Mouse (Mus musculus) heart, postnatal 0 days (tissue): ENCODE results near the gene Acer1. TPM values are rescaled to one million over a fixed set of nuclear protein-coding genes. Genes with fewer than 3 reads are reported as not detected.
"Not testable (repeated sequence)": the region's sequence is repeated elsewhere in the genome, so short reads cannot be mapped to it uniquely, and the experiment has no call there.

Experiments used
- ATAC-seq: fragments of 200-750 bp; cut with Nextera tagmentation; 2 replicates; pipeline ENCODE4 v1.8.0; 2017; ENCODE audit warnings: low read depth, moderate number of reproducible peaks, moderate library complexity; ENCODE audit not compliant: insufficient read depth
- DNase-seq: peaks from one replicate; pipeline ENCODE4 v3.0.0-alpha.2; 2016; ENCODE audit warnings: low spot score
- H3K27ac ChIP-seq: fragments of 300-500 bp; sonication (generic); 2 replicates; pipeline ENCODE4 v1.5.1; 2014; ENCODE audit warnings: low read depth, mild to moderate bottlenecking
- H3K27me3 ChIP-seq: fragments of 300-500 bp; sonication (generic); 2 replicates; pipeline ENCODE4 v1.6.1; 2014; ENCODE audit warnings: low read length, mixed read lengths; ENCODE audit not compliant: control insufficient read depth, insufficient read depth
- H3K36me3 ChIP-seq: fragments of 300-500 bp; sonication (generic); replicated peaks from 2 replicates; pipeline ENCODE4 v1.6.1; 2014; ENCODE audit warnings: low read length, mixed read lengths; ENCODE audit not compliant: control insufficient read depth, insufficient read depth
- H3K4me1 ChIP-seq: fragments of 300-500 bp; sonication (generic); 2 replicates; pipeline ENCODE4 v1.6.1; 2014; ENCODE audit warnings: antibody characterized with exemption; ENCODE audit not compliant: control insufficient read depth, insufficient read depth
- H3K4me2 ChIP-seq: fragments of 300-500 bp; sonication (generic); 2 replicates; pipeline ENCODE4 v1.6.1; 2014; ENCODE audit warnings: low read depth, mild to moderate bottlenecking, low read length, moderate library complexity
- H3K4me3 ChIP-seq: fragments of 300-500 bp; sonication (generic); 2 replicates; pipeline ENCODE4 v1.5.1; 2014; ENCODE audit warnings: low read depth, low read length
- H3K9ac ChIP-seq: fragments of 300-500 bp; sonication (generic); replicated peaks from 2 replicates; pipeline ENCODE4 v1.6.1; 2014; ENCODE audit warnings: low read depth, low read length, mixed read lengths
- H3K9me3 ChIP-seq: fragments of 300-500 bp; sonication (generic); replicated peaks from 2 replicates; pipeline ENCODE4 v1.6.1; 2016; ENCODE audit warnings: low read length; ENCODE audit not compliant: control insufficient read depth
- CTCF ChIP-seq: IDR thresholded peaks from 2 replicates; pipeline ENCODE4 v1.5.1; 2016; ENCODE audit warnings: antibody characterized with exemption, control low read depth, low read depth
- EP300 ChIP-seq: IDR thresholded peaks from 2 replicates; pipeline ENCODE4 v1.6.1; 2016; ENCODE audit warnings: antibody characterized with exemption, low read depth
- WGBS: fragments of 180-500 bp; shearing (Covaris S2); extraction: QIAGEN DNeasy Blood & Tissue Kit; methylation state at CpG from one replicate; pipeline ENCODE4 v1.1.7; 2014; 5-methylcytosine and 5-hydroxymethylcytosine counted together
- polyA plus RNA-seq: library from polyadenylated mRNA; unstranded; fragments of >200 nt; fragmentation: Nextera tagmentation; extraction: Ambion mirVana; gene quantifications from 2 replicates; pipeline ENCODE4 v1.2.1, GENCODE M21; 2015
- total RNA-seq: library from RNA; depleted of rRNA; stranded (reverse); fragments of >200 nt; gene quantifications from 2 replicates; pipeline ENCODE4 v1.2.3, GENCODE M21; 2014; ENCODE audit warnings: low replicate concordance

The Acer1 gene
- total and polyA plus RNA-seq, 2 experiments from 2014 or later, result not detected

- Histone ChIP-seq H3K27ac (peak overlapping the region; percentile 5; the same call in 1 of the 2 replicates), H3K4me2 (no peak overlapping the region), H3K9ac (no peak overlapping the region), H3K9me3 (no peaks in the 10 kb centered on the region), H3K4me3 (no peak overlapping the region), H3K4me1 (peaks cover 3% of the 10 kb centered on the region), H3K27me3 (no peaks in the 10 kb centered on the region), H3K36me3 (0 out of 2 replicates have a peak, but pooled peaks cover 9% of the 10 kb centered on the region)
- ATAC-seq (peak; percentile 19; the same call in 1 of the 2 replicates), DNase-seq (peak; percentile 16)
- TF ChIP-seq EP300 (no peak), CTCF (no peak)
Measured at GRCm38 (mm10) chr17:56929101-56929500, 52.8 kb downstream of the Acer1 start.

GRCm38 (mm10) chr17:56925998-56926397 is 55.9 kb downstream of the Acer1 start:
- Histone ChIP-seq H3K9me3 (no peaks in the 10 kb centered on the region), H3K4me3 (no peak overlapping the region), H3K36me3 (peaks cover 20% of the 10 kb centered on the region), H3K4me1 (no peaks in the 10 kb centered on the region; the same call in 1 of the 2 replicates), H3K27ac (no peak overlapping the region), H3K4me2 (no peak overlapping the region), H3K27me3 (no peaks in the 10 kb centered on the region), H3K9ac (no peak overlapping the region)
- no peak for DNase-seq
- WGBS, result 82% methylated on average over 2 of the region's 2 CpGs
- TF ChIP-seq CTCF, result no peak
- no peak for TF ChIP-seq EP300
- no peak for ATAC-seq

GRCm38 (mm10) chr17:56919725-56920124 is 62.2 kb downstream of the Acer1 start:
- no peak overlapping the region for H3K4me3 ChIP-seq
- no peaks in the 10 kb centered on the region for H3K4me1 ChIP-seq
- H3K4me2 ChIP-seq, result no peak overlapping the region
- TF ChIP-seq CTCF, result no peak
- TF ChIP-seq EP300, result no peak
- no peaks in the 10 kb centered on the region for H3K27me3 ChIP-seq
- H3K36me3 ChIP-seq, result peaks cover 32% of the 10 kb centered on the region
- no peaks in the 10 kb centered on the region for H3K9me3 ChIP-seq
- no peak for DNase-seq
- no peak overlapping the region for H3K27ac ChIP-seq
- 85% methylated on average over 3 of the region's 3 CpGs for WGBS
- ATAC-seq, result no peak
- no peak overlapping the region for H3K9ac ChIP-seq

GRCm38 (mm10) chr17:56917166-56917565 is 64.8 kb downstream of the Acer1 start:
- Histone ChIP-seq H3K36me3 (peaks cover 28% of the 10 kb centered on the region), H3K27ac (no peak overlapping the region), H3K4me2 (no peak overlapping the region), H3K4me3 (no peak overlapping the region), H3K4me1 (no peaks in the 10 kb centered on the region), H3K9ac (no peak overlapping the region), H3K9me3 (no peaks in the 10 kb centered on the region), H3K27me3 (no peaks in the 10 kb centered on the region)
- WGBS, result 82% methylated on average over 2 of the region's 2 CpGs
- DNase-seq, result no peak
- no peak for TF ChIP-seq CTCF
- no peak for TF ChIP-seq EP300
- ATAC-seq, result no peak

- ATAC-seq, result no peak
- H3K4me1 ChIP-seq, result no peaks in the 10 kb centered on the region
- H3K36me3 ChIP-seq, result peaks cover 22% of the 10 kb centered on the region; the same call in 1 of the 2 replicates
- no peak for TF ChIP-seq CTCF
- TF ChIP-seq EP300, result no peak
- H3K27ac ChIP-seq, result no peak overlapping the region
- no peaks in the 10 kb centered on the region for H3K9me3 ChIP-seq
- H3K4me3 ChIP-seq, result no peak overlapping the region
- H3K27me3 ChIP-seq, result no peaks in the 10 kb centered on the region
- no peak overlapping the region for H3K9ac ChIP-seq
- no peak overlapping the region for H3K4me2 ChIP-seq
- DNase-seq, result no peak
Measured at GRCm38 (mm10) chr17:56913444-56913843, 68.5 kb downstream of the Acer1 start.

GRCm38 (mm10) chr17:56913023-56913422 is 68.9 kb downstream of the Acer1 start:
- 81% methylated on average over 3 of the region's 3 CpGs for WGBS
- H3K27me3 ChIP-seq, result no peaks in the 10 kb centered on the region
- no peak overlapping the region for H3K27ac ChIP-seq
- ATAC-seq (no peak), DNase-seq (no peak)
- H3K4me1 ChIP-seq, result peaks cover 1% of the 10 kb centered on the region; the same call in 1 of the 2 replicates
- H3K9ac ChIP-seq, result no peak overlapping the region
- no peak for TF ChIP-seq CTCF
- no peak for TF ChIP-seq EP300
- H3K4me3 ChIP-seq, result no peak overlapping the region
- H3K36me3 ChIP-seq, result peaks cover 21% of the 10 kb centered on the region; the same call in 1 of the 2 replicates
- no peak overlapping the region for H3K4me2 ChIP-seq
- H3K9me3 ChIP-seq, result no peaks in the 10 kb centered on the region

GRCm38 (mm10) chr17:56909764-56910163 is 72.2 kb downstream of the Acer1 start:
- not testable (repeated sequence) for H3K4me3 ChIP-seq, H3K9me3 ChIP-seq, H3K4me2 ChIP-seq, H3K4me1 ChIP-seq, H3K9ac ChIP-seq, H3K27me3 ChIP-seq, H3K27ac ChIP-seq, DNase-seq, ATAC-seq
- 95% methylated on average over 2 of the region's 2 CpGs for WGBS
- H3K36me3 ChIP-seq, result peaks cover 15% of the 10 kb centered on the region
